Mouse (Mus musculus) forebrain, embryonic 11.5 days (tissue): ENCODE results near the gene Myo3b. TPM values are rescaled to one million over a fixed set of nuclear protein-coding genes. Genes with fewer than 3 reads are reported as not detected.
"Not testable (repeated sequence)": the region's sequence is repeated elsewhere in the genome, so short reads cannot be mapped to it uniquely, and the experiment has no call there.

Source experiments
- ATAC-seq: fragments of 200-750 bp; cut with Nextera tagmentation; replicated peaks from 2 replicates; pipeline ENCODE4 v1.8.0; 2017; ENCODE audit warnings: moderate TSS enrichment; ENCODE audit not compliant: low FRiP score
- DNase-seq: peaks from one replicate; pipeline ENCODE4 v3.0.0-alpha.2; 2017; ENCODE audit warnings: low spot score
- H3K27ac ChIP-seq: fragments of 300-500 bp; sonication (generic); 2 replicates; pipeline ENCODE4 v1.5.1; 2014; ENCODE audit warnings: low read depth, low read length
- H3K27me3 ChIP-seq: fragments of 300-500 bp; sonication (generic); 2 replicates; pipeline ENCODE4 v1.6.1; 2014; ENCODE audit warnings: mild to moderate bottlenecking, low read length, mixed read lengths; ENCODE audit not compliant: control insufficient read depth, insufficient read depth
- H3K36me3 ChIP-seq: fragments of 300-500 bp; sonication (generic); 2 replicates; pipeline ENCODE4 v1.6.1; 2014; ENCODE audit warnings: mild to moderate bottlenecking, low read length, moderate library complexity, mixed read lengths; ENCODE audit not compliant: control insufficient read depth, insufficient read depth
- H3K4me1 ChIP-seq: fragments of 300-500 bp; sonication (generic); replicated peaks from 2 replicates; pipeline ENCODE4 v1.6.1; 2014; ENCODE audit warnings: low read length, mixed read lengths; ENCODE audit not compliant: control insufficient read depth, insufficient read depth
- H3K4me2 ChIP-seq: fragments of 300-500 bp; sonication (generic); 2 replicates; pipeline ENCODE4 v1.6.1; 2014; ENCODE audit warnings: low read depth, mild to moderate bottlenecking, low read length, moderate library complexity, mixed read lengths; ENCODE audit not compliant: severe bottlenecking
- H3K4me3 ChIP-seq: fragments of 300-500 bp; sonication (generic); 2 replicates; pipeline ENCODE4 v1.5.1; 2014; ENCODE audit warnings: low read depth, low read length
- H3K9ac ChIP-seq: fragments of 300-500 bp; sonication (generic); 2 replicates; pipeline ENCODE4 v1.6.1; 2014; ENCODE audit warnings: low read length
- H3K9me3 ChIP-seq: fragments of 300-500 bp; sonication (generic); 2 replicates; pipeline ENCODE4 v1.6.1; 2016; ENCODE audit warnings: low read length, mixed read lengths; ENCODE audit not compliant: control insufficient read depth
- WGBS: fragments of 180-500 bp; shearing (Covaris S2); extraction: QIAGEN DNeasy Blood & Tissue Kit; methylation state at CpG from one replicate; pipeline ENCODE4 v1.1.7; 2014; 5-methylcytosine and 5-hydroxymethylcytosine counted together
- polyA plus RNA-seq: library from polyadenylated mRNA; unstranded; fragments of >200 nt; fragmentation: Nextera tagmentation; extraction: Ambion mirVana; gene quantifications from 2 replicates; pipeline ENCODE4 v1.2.1, GENCODE M21; 2014

Myo3b gene
- polyA plus RNA-seq, 1 experiment from 2014 or later = not detected

DNA sequence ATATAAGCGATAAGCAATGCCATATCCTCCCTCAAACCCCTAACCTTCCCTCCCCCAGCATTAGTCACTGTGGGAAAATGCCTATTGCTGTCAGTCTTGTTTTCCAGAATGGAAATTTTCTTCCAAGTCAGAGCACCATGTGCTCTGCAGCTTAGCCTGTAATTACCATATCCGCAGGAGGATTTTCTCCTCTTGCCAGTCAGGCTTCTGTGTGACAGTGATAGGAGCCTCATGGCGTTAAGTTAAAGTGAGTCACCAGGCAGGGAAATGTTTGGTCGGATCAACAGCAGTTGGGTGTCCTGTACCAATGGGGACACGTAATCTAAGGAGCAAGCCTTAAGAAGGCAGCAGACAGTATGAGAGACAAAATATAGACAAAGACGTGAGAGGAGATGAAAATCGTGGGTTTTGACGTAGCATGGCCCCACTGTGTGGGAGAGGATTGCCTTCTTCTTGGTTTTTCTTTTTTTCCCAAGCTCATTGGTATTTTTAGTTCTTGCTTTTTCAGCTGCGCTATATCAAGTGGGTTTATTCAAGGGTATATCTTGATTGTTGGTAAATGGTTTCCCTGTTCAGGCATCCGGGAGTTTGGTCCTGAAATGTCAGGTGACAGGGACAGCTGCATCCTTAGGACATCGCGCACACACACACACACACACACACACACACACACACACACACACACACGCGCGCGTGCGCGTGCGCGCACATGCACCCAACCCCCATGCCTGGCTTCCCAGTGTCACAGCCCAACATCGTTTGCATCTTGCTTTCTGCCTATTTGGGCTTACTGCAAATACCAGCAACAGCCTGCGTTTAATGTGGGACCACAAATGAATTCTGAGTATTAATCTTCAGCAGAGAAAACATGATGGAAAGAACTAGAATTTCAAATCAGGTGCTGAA, 171.8 kb downstream of the Myo3b start:
- Histone ChIP-seq H3K9me3 (no peaks in the 10 kb centered on the region; the same call in 1 of the 2 replicates), H3K27ac (no peak overlapping the region), H3K9ac (no peak overlapping the region), H3K4me1 (no peaks in the 10 kb centered on the region), H3K4me2 (no peak overlapping the region), H3K4me3 (no peak overlapping the region), H3K27me3 (peaks cover under 1% of the 10 kb centered on the region; the same call in 1 of the 2 replicates), H3K36me3 (no peaks in the 10 kb centered on the region)
- DNase-seq (no peak), ATAC-seq (no peak)
- 90% methylated on average over 22 of the region's 22 CpGs for WGBS

DNA sequence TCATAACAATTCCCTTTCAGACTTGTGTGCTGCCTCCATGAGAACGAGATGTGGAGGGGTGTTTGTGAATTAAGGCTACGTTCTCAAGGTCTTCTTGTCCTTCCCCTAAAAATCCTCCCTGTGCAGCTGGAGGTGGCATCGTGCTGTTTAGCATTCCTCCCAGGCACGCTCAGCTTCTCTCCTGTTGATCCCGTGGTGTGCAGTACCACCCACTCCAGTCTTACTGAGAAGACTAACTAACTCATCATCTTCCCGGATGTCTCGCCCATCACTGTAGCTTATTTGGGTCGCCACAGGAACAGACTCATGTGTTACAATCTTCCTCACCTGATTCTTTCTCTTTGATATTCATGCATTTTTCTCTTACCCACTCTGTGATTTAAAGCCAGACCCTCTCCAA, 175.5 kb downstream of the Myo3b start:
- DNase-seq (no peak), ATAC-seq (no peak)
- no peaks in the 10 kb centered on the region for H3K27me3 ChIP-seq
- no peak overlapping the region for H3K9ac ChIP-seq
- H3K4me1 ChIP-seq = no peaks in the 10 kb centered on the region
- H3K4me3 ChIP-seq = no peak overlapping the region
- H3K9me3 ChIP-seq = no peaks in the 10 kb centered on the region; the same call in 1 of the 2 replicates
- WGBS = 78% methylated on average over 8 of the region's 8 CpGs
- no peaks in the 10 kb centered on the region for H3K36me3 ChIP-seq
- no peak overlapping the region for H3K4me2 ChIP-seq
- H3K27ac ChIP-seq = no peak overlapping the region

DNA sequence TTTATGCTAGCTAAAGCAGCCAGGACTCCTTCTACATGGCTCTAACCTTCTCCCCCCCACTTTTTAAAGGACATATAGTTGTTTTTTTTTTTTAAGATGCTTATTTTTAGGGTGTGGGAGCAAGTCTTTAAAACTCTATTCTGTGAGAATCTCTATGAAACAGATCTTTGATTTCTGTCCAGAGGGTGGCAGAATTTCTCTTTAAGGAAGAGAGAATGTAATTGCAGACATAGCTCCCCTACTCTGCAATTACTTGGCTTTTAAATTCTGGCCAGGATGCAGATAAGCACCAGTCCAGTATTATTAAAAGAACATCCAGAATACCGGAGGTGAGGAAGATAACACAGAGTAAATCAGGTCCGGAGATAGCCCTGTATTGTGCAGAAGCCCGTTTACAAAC, 178.9 kb downstream of the Myo3b start:
- H3K9me3 ChIP-seq = no peaks in the 10 kb centered on the region
- ATAC-seq (no peak), DNase-seq (no peak)
- no peaks in the 10 kb centered on the region for H3K4me1 ChIP-seq
- H3K4me3 ChIP-seq = no peak overlapping the region
- H3K27me3 ChIP-seq = no peaks in the 10 kb centered on the region
- H3K4me2 ChIP-seq = no peak overlapping the region
- WGBS = 79% methylated on average over 3 of the region's 3 CpGs
- H3K9ac ChIP-seq = no peak overlapping the region
- no peak overlapping the region for H3K27ac ChIP-seq
- H3K36me3 ChIP-seq = no peaks in the 10 kb centered on the region

DNA sequence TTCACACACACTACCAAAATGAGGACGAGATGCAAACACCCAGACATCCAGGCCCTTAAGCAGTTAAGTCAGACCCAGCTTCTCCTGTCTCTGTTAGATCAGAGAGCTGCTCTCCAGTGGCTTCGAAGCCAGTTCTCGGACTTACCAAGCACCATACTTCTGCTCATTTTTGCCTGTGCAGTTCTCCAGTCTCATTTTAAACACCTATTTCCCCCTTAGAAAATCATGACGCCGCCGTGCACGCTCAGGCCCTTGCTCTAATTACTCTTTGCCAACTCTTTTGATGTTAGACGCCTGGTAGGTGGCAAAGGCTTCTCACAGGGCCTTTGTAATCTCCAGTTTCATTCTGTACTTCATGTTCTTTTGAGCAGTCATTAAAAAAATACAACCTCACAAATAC, 179.5 kb downstream of the Myo3b start:
- Histone ChIP-seq H3K9ac (no peak overlapping the region), H3K4me1 (no peaks in the 10 kb centered on the region), H3K36me3 (no peaks in the 10 kb centered on the region), H3K27ac (0 out of 2 replicates have a peak overlapping the region, but pooled peaks have one; percentile 6), H3K4me2 (no peak overlapping the region), H3K9me3 (no peaks in the 10 kb centered on the region), H3K4me3 (no peak overlapping the region), H3K27me3 (no peaks in the 10 kb centered on the region; the same call in 1 of the 2 replicates)
- DNase-seq (peak; percentile 27), ATAC-seq (no peak)
- WGBS = 52% methylated on average over 8 of the region's 8 CpGs

DNA sequence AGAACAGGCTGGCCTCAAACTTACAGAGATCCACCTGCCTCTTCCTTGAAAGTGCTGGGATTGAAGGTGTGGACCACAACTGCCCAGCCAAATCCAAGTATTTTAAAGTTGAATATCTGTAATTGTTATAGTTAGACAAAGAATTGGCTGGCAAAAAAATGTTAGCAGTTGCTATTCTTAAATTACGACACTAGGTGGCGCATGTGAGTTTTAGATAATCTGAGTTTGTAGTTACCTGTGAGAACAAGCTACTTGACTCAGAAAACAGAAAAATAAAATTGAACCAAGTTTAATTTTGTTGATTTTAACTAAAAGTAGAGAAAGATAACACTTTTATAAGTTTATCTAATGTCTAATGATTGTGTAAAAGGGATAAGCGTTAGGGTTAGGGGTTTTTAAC, 187.8 kb downstream of the Myo3b start:
- WGBS = 10% methylated on average over 3 of the region's 3 CpGs
- ATAC-seq (no peak), DNase-seq (no peak)
- H3K27me3 ChIP-seq = no peaks in the 10 kb centered on the region; the same call in 1 of the 2 replicates
- no peak overlapping the region for H3K27ac ChIP-seq
- H3K4me1 ChIP-seq = no peaks in the 10 kb centered on the region
- no peaks in the 10 kb centered on the region for H3K36me3 ChIP-seq
- H3K4me3 ChIP-seq = no peak overlapping the region
- H3K9ac ChIP-seq = no peak overlapping the region
- no peaks in the 10 kb centered on the region for H3K9me3 ChIP-seq
- no peak overlapping the region for H3K4me2 ChIP-seq

DNA sequence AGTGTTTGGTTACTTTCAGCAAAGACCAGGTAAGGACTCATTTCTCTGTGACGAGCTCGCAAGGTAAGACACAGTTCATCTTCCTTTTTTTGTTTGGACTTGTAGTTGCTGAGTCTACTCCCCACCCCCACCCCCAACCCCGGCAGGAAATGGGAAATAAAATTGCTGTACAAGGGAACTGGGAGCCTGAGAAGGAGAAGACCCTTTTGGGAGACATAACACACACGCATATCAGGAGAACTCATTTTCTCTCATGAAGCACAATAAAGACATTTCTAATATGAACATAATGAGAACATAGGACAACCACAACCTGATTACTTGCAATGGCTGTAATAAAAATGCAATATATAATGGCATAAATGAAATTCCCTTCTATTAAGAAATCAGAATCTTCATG, 195.5 kb downstream of the Myo3b start:
- not testable (repeated sequence) for H3K9ac ChIP-seq, H3K4me2 ChIP-seq, H3K9me3 ChIP-seq, ATAC-seq, H3K4me3 ChIP-seq, DNase-seq, H3K36me3 ChIP-seq, H3K4me1 ChIP-seq, H3K27ac ChIP-seq, H3K27me3 ChIP-seq
- 93% methylated on average over 3 of the region's 4 CpGs for WGBS

DNA sequence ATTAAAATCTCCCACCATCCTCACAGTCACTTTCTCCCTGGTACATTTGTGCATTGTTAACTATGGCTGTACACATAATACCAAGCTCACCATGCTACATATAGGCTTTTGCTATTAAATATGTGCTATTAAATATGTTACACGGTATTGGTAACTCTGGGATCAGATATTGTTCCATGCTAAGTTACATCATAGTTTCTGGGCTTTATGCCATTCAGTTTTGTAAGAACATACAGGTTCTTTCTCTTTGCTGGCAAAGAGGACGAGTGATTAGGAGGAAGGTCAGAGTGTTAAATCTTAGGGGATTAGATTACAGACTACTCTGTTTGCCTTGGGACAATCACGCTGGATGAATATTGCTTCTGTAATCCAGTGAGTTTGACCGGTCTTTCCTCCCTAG, 207.1 kb downstream of the Myo3b start:
- WGBS = 74% methylated on average over 4 of the region's 4 CpGs
- H3K9ac ChIP-seq = no peak overlapping the region
- ATAC-seq = no peak
- H3K4me2 ChIP-seq = no peak overlapping the region
- H3K27ac ChIP-seq = no peak overlapping the region
- no peaks in the 10 kb centered on the region for H3K36me3 ChIP-seq
- no peaks in the 10 kb centered on the region for H3K4me1 ChIP-seq
- H3K27me3 ChIP-seq = no peaks in the 10 kb centered on the region
- H3K4me3 ChIP-seq = no peak overlapping the region
- no peak for DNase-seq
- no peaks in the 10 kb centered on the region for H3K9me3 ChIP-seq

DNA sequence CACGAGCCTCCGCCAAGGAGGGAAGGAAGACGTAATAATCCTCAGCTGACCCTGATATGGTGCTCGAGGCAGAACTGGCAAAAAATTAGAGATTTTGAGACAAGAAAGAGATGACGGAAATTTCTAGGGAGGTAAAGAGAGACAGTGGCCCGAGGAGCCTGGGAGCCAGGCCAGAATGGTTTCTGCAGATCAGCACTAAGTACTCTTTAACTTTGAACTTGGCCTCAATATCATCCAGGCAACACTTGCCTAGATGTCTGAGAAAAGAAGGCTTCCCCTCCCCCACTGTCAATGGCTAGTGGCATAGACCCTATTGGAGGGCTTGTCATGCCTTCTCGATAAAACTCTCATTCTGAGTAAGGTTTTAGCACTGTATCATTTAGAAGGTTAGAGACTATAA, 209.7 kb downstream of the Myo3b start:
- no peak overlapping the region for H3K27ac ChIP-seq
- H3K27me3 ChIP-seq = no peaks in the 10 kb centered on the region
- no peak overlapping the region for H3K4me3 ChIP-seq
- no peak overlapping the region for H3K9ac ChIP-seq
- DNase-seq = no peak
- no peaks in the 10 kb centered on the region for H3K36me3 ChIP-seq
- ATAC-seq = no peak
- no peak overlapping the region for H3K4me2 ChIP-seq
- no peaks in the 10 kb centered on the region for H3K9me3 ChIP-seq
- WGBS = 89% methylated on average over 7 of the region's 7 CpGs
- no peaks in the 10 kb centered on the region for H3K4me1 ChIP-seq

DNA sequence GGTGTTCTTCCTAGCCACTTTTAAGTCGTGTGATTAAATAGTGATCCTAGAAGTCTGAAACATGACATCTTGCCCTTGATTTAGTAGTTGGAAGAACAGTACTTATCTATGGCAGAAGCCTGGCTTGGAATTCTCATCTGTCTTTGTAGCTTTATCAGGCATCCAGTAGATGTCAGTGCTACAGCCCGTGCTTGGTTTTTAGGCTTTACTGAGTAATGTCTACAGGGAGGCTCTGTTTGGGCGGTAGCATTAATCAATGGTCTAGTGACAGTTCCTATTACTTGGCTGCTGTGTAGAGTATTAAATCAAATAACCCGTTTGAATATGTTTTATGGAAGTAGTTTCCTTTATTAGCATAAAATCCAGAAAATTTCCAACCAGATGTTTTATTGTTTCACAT, 210.9 kb downstream of the Myo3b start:
- H3K9ac ChIP-seq = no peak overlapping the region
- H3K4me2 ChIP-seq = no peak overlapping the region
- DNase-seq = no peak
- no peaks in the 10 kb centered on the region for H3K27me3 ChIP-seq
- no peak overlapping the region for H3K27ac ChIP-seq
- no peak overlapping the region for H3K4me3 ChIP-seq
- H3K9me3 ChIP-seq = no peaks in the 10 kb centered on the region
- H3K36me3 ChIP-seq = no peaks in the 10 kb centered on the region
- 87% methylated on average over 4 of the region's 4 CpGs for WGBS
- no peaks in the 10 kb centered on the region for H3K4me1 ChIP-seq
- ATAC-seq = no peak
